Mouse (Mus musculus) left cerebral cortex, postnatal 14 days (tissue): Measurements from ENCODE around the gene Scamp5. TPM values are rescaled to one million over a fixed set of nuclear protein-coding genes. Genes with fewer than 3 reads are reported as not detected.

Experiments used
- DNase-seq, 2 experiments: peaks; one replicate each; pipeline ENCODE4 v3.0.0; 2021 to 2022; ENCODE audit warnings: low spot score in 2 of 2, mixed read lengths in 1 of 2
- intact Hi-C: fragments of 180-260 bp; cut with DNase I; formaldehyde crosslinking; loops from one replicate; pipeline ENCODE4 v1.15.1; 2025
- total RNA-seq, 2 experiments: library from RNA; stranded (reverse); gene quantifications; 2 replicates each; pipeline ENCODE4 v1.2.3; 2021

Scamp5 gene
- total RNA-seq, 2 experiments from 2014 or later = 414 to 420 TPM

- no peak for DNase-seq
- intact Hi-C loops = loop anchor here (10.0 kb wide), 1 partner anchor 49 kb away; no protein-coding TSS in a partner anchor
These were observed 1.8 kb downstream of the Scamp5 start for GRCm38 (mm10) chr9:57466101-57466500.

GRCm38 (mm10) chr9:57462866-57463265 lies 5.0 kb downstream of the Scamp5 start:
- intact Hi-C loops = loop anchor here (10.0 kb wide), 1 partner anchor 52 kb away; no protein-coding TSS in a partner anchor
- DNase-seq = no peak

- intact Hi-C loops = loop anchor here (10.0 kb wide), 1 partner anchor 55 kb away; no protein-coding TSS in a partner anchor
These were observed 8.2 kb downstream of the Scamp5 start for GRCm38 (mm10) chr9:57459707-57460106.

GRCm38 (mm10) chr9:57453516-57453915 lies 14.3 kb downstream of the Scamp5 start:
- intact Hi-C loops = no loop called here
- DNase-seq = no peak

More at GRCm38 (mm10) chr9:57459707-57460106, 8.2 kb downstream of the Scamp5 start:
- no peak for DNase-seq

- intact Hi-C loops = no loop called here
These were observed 15.0 kb downstream of the Scamp5 start for GRCm38 (mm10) chr9:57452624-57453462.

GRCm38 (mm10) chr9:57449715-57450114 lies 18.1 kb downstream of the Scamp5 start:
- intact Hi-C loops = no loop called here
- DNase-seq = no peak

More at GRCm38 (mm10) chr9:57452624-57453462, 15.0 kb downstream of the Scamp5 start:
- DNase-seq = no peak

- intact Hi-C loops = no loop called here
- no peak for DNase-seq
These were observed 27.2 kb downstream of the Scamp5 start for GRCm38 (mm10) chr9:57440620-57441019.

- intact Hi-C loops = no loop called here
- DNase-seq = peak; percentile 94 to 97
These were observed 28.2 kb downstream of the Scamp5 start, which contains the start of gene Ppcdc for GRCm38 (mm10) chr9:57439522-57440295. Gene Ppcdc (minus strand): TSS chr9:57440124.

GRCm38 (mm10) chr9:57439083-57439482 lies 28.8 kb downstream of the Scamp5 start:
- no peak for DNase-seq
- intact Hi-C loops = no loop called here

- intact Hi-C loops = no loop called here
- DNase-seq = no peak
These were observed 29.8 kb downstream of the Scamp5 start for GRCm38 (mm10) chr9:57437896-57438614.

- intact Hi-C loops = no loop called here
These were observed 31.7 kb downstream of the Scamp5 start for GRCm38 (mm10) chr9:57436166-57436565.

GRCm38 (mm10) chr9:57434405-57435165 lies 33.3 kb downstream of the Scamp5 start:
- DNase-seq = no peak
- intact Hi-C loops = loop anchor here (5.0 kb wide), 2 partner anchors 222 to 277 kb away; partner anchors contain the start of gene Commd4

More at GRCm38 (mm10) chr9:57436166-57436565, 31.7 kb downstream of the Scamp5 start:
- no peak for DNase-seq

- peak; percentile 86 to 87 for DNase-seq
These were observed 34.5 kb downstream of the Scamp5 start for GRCm38 (mm10) chr9:57433097-57434032.

GRCm38 (mm10) chr9:57432480-57432879 lies 35.4 kb downstream of the Scamp5 start:
- intact Hi-C loops = loop anchor here (5.0 kb wide), 2 partner anchors 220 to 275 kb away; partner anchors contain the start of gene Commd4
- no peak for DNase-seq

More at GRCm38 (mm10) chr9:57433097-57434032, 34.5 kb downstream of the Scamp5 start:
- intact Hi-C loops = loop anchor here (1.0 to 5.0 kb wide), 3 partner anchors 174 to 276 kb away; partner anchors contain the start of gene Commd4

GRCm38 (mm10) chr9:57431202-57431601 lies 36.7 kb downstream of the Scamp5 start:
- intact Hi-C loops = loop anchor here (5.0 kb wide), 2 partner anchors 219 to 274 kb away; partner anchors contain the start of gene Commd4
- DNase-seq = no peak

GRCm38 (mm10) chr9:57428391-57428790 lies 39.5 kb downstream of the Scamp5 start:
- intact Hi-C loops = no loop called here
- peak in 1 of 2 experiments; percentile 41 for DNase-seq

GRCm38 (mm10) chr9:57427937-57428336 lies 39.9 kb downstream of the Scamp5 start:
- intact Hi-C loops = no loop called here
- no peak for DNase-seq
